Mouse (Mus musculus): ENCODE measurements around the gene Tet3. TPM values are rescaled to one million over a fixed set of nuclear protein-coding genes. Genes with fewer than 3 reads are reported as not detected.

Tet3 gene
- 30.8 and 34.8 TPM in 2 replicates for total RNA-seq (2014; rRNA removed)
- 38.0 and 41.9 TPM in 2 replicates for polyA plus RNA-seq (2015; fragmentation: Nextera tagmentation; extraction: Ambion mirVana)

GRCm38 (mm10) chr6:83459034-83459644, at the start of gene Tet3:
Gene Tet3, minus strand, starts transcription at chr6:83459084.
- no peak for ATAC-seq
- H3K27me3 ChIP-seq (ENCODE audit: insufficient read depth, low read length), result no peaks in the 10 kb centered on the region
- H3K9me3 ChIP-seq (ENCODE audit: low read length), result no peaks in the 10 kb centered on the region
- no peak for DNase-seq (ENCODE audit: low spot score)
- 87% methylated on average over 4 of the region's 4 CpGs for WGBS
- no peak within 1 kb of the TSS for H3K4me2 ChIP-seq (ENCODE audit: low read depth, low read length)
- no peaks in the 10 kb centered on the region for H3K36me3 ChIP-seq (ENCODE audit: insufficient read depth, low read length)
- no peak within 1 kb of the TSS for H3K4me3 ChIP-seq (ENCODE audit: low read length)
- H3K27ac ChIP-seq, result no peak within 1 kb of the TSS
- TF ChIP-seq CTCF (IDR thresholded peaks at IDR 0.05; ENCODE audit: low read depth), result no peak
- no peak within 1 kb of the TSS for H3K9ac ChIP-seq (replicated peaks; ENCODE audit: low read length)
- H3K4me1 ChIP-seq (ENCODE audit: insufficient read depth, low read length), result peaks cover 15% of the 10 kb centered on the region

DNA sequence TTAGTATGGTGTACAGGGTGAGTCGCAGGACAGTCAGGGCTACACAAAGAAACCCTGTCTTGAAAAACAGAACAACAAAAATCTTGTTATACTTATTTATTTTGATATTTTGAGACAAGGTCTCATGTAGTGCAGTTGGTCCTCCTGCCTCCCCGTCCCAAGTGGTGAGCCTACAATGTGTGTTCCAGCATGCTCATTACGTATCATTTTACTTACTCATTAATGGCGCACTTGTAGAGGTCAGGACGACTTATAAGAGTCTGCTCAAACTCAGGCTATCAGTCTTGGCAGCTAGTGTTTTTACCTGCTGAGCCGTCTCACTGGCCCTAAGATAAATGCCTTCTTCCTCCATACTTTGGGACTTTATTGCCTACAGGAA, 48.3 kb upstream of the Tet3 start:
- 33% methylated on average over 6 of the region's 6 CpGs for WGBS
- Histone ChIP-seq H3K27ac (peak overlapping the region; percentile 94), H3K4me1 (ENCODE audit: insufficient read depth, low read length) (peaks cover 6% of the 10 kb centered on the region; the same call in 1 of the 2 replicates), H3K9me3 (ENCODE audit: low read length) (no peaks in the 10 kb centered on the region), H3K4me2 (ENCODE audit: low read depth, low read length) (peak overlapping the region; percentile 64), H3K36me3 (ENCODE audit: insufficient read depth, low read length) (no peaks in the 10 kb centered on the region), H3K4me3 (ENCODE audit: low read length) (peak overlapping the region; percentile 54), H3K27me3 (ENCODE audit: insufficient read depth, low read length) (no peaks in the 10 kb centered on the region), H3K9ac (replicated peaks; ENCODE audit: low read length) (peak overlapping the region; percentile 75)
- ATAC-seq, result no peak
- DNase-seq (ENCODE audit: low spot score), result no peak
- TF ChIP-seq CTCF (IDR thresholded peaks at IDR 0.05; ENCODE audit: low read depth), result no peak

DNA sequence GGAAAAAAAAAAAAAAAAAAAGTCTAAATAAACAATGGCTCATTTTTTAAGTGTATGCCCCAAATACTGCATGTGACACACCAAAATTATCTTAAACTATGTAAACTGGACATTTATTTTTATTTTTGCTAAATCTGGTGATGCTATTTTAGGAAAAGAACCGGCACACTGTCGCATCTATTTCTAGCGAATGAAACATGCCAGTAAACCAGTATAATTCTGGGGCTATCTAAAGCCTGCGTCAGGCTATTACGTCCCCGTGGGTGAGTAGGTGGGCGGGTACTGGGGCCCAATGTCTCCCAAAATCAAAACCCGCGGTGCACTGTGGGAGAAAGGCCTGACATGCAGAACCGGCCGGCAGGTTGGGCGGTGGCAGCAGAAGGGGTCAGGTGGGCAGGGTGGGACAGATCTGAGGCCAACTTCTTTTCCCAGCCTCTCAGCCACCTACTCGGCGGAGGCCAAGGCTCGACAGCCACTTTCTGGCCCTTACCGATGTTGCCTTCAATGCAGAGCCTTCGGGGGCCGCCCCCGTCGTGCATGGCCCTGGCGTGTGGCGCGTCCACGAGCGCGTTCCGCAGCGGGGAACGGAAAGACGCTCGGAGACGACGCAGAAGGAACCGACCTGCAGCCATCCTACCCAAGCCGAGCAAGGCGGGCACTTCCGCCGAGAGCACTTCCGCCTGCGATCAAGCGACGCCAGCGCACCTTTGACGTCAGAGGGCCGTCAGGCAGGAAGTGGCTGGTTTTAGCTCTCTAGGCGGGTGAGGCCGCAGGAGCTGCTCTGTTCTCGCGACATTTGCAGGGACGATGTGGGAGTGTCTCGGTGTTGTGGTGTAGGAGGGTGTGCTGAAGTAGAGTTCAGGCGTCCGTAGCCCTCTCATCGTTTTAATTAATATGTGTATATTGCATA, 47.6 kb upstream of the Tet3 start, which contains the start of gene Dguok:
TSS of gene Dguok (minus strand) at position 712 of the 910 bp plus-strand sequence.
- Histone ChIP-seq H3K27me3 (ENCODE audit: insufficient read depth, low read length) (no peaks in the 10 kb centered on the region), H3K4me3 (ENCODE audit: low read length) (peak within 1 kb of the TSS; percentile 54), H3K4me2 (ENCODE audit: low read depth, low read length) (peak within 1 kb of the TSS; percentile 64), H3K27ac (peak within 1 kb of the TSS; percentile 94), H3K9ac (replicated peaks; ENCODE audit: low read length) (peak within 1 kb of the TSS; percentile 75), H3K4me1 (ENCODE audit: insufficient read depth, low read length) (peaks cover 6% of the 10 kb centered on the region; the same call in 1 of the 2 replicates), H3K36me3 (ENCODE audit: insufficient read depth, low read length) (no peaks in the 10 kb centered on the region), H3K9me3 (ENCODE audit: low read length) (no peaks in the 10 kb centered on the region)
- peak; percentile 99 for DNase-seq (ENCODE audit: low spot score)
- TF ChIP-seq CTCF (IDR thresholded peaks at IDR 0.05; ENCODE audit: low read depth), result peak; percentile 24; the same call in 1 of the 2 replicates
- under 1% methylated on average over 54 of the region's 54 CpGs for WGBS
- ATAC-seq, result peak; percentile 98

GRCm38 (mm10) chr6:83505554-83505953, 46.7 kb upstream of the Tet3 start:
- no peak for TF ChIP-seq CTCF (IDR thresholded peaks at IDR 0.05; ENCODE audit: low read depth)

GRCm38 (mm10) chr6:83503361-83503760, 44.5 kb upstream of the Tet3 start:
- Histone ChIP-seq H3K27ac (no peak overlapping the region), H3K4me2 (ENCODE audit: low read depth, low read length) (no peak overlapping the region), H3K27me3 (ENCODE audit: insufficient read depth, low read length) (no peaks in the 10 kb centered on the region), H3K9ac (replicated peaks; ENCODE audit: low read length) (no peak overlapping the region), H3K4me1 (ENCODE audit: insufficient read depth, low read length) (peaks cover 6% of the 10 kb centered on the region; the same call in 1 of the 2 replicates), H3K4me3 (ENCODE audit: low read length) (no peak overlapping the region), H3K36me3 (ENCODE audit: insufficient read depth, low read length) (no peaks in the 10 kb centered on the region), H3K9me3 (ENCODE audit: low read length) (no peaks in the 10 kb centered on the region)
- WGBS, result 88% methylated on average over 3 of the region's 3 CpGs
- TF ChIP-seq CTCF (IDR thresholded peaks at IDR 0.05; ENCODE audit: low read depth), result no peak
- DNase-seq (ENCODE audit: low spot score) (no peak), ATAC-seq (no peak)

More at GRCm38 (mm10) chr6:83505554-83505953, 46.7 kb upstream of the Tet3 start:
- H3K36me3 ChIP-seq (ENCODE audit: insufficient read depth, low read length), result no peaks in the 10 kb centered on the region
- peak overlapping the region; percentile 54 for H3K4me3 ChIP-seq (ENCODE audit: low read length)
- no peaks in the 10 kb centered on the region for H3K27me3 ChIP-seq (ENCODE audit: insufficient read depth, low read length)
- H3K4me1 ChIP-seq (ENCODE audit: insufficient read depth, low read length), result peaks cover 6% of the 10 kb centered on the region; the same call in 1 of the 2 replicates
- WGBS, result 92% methylated on average over 4 of the region's 4 CpGs
- H3K9ac ChIP-seq (replicated peaks; ENCODE audit: low read length), result peak overlapping the region; percentile 75; the same call in 1 of the 2 replicates
- DNase-seq (ENCODE audit: low spot score) (no peak), ATAC-seq (no peak)
- H3K27ac ChIP-seq, result peak overlapping the region; percentile 94
- no peaks in the 10 kb centered on the region for H3K9me3 ChIP-seq (ENCODE audit: low read length)
- H3K4me2 ChIP-seq (ENCODE audit: low read depth, low read length), result peak overlapping the region; percentile 64

DNA sequence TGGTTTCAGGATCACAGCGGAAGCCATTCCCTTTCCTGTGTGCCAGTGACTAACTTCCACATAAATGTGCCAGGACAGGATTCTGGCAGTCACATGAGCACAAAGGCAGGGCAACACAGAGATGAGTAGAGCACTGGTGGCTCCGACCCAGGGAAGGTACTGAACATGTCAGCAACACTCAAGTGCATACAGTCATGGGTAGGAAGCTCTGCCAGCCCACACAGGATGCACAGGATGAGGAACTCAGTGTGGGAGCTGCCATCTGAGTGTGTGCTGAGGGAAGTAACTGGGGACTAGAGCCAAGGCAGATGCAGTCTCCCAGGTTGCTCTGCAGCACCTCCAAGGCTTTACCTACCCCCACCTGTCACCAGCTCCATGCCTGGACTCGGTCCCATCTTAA, 43.8 kb upstream of the Tet3 start:
- no peak for TF ChIP-seq CTCF (IDR thresholded peaks at IDR 0.05; ENCODE audit: low read depth)
- Histone ChIP-seq H3K4me3 (ENCODE audit: low read length) (no peak overlapping the region), H3K36me3 (ENCODE audit: insufficient read depth, low read length) (no peaks in the 10 kb centered on the region), H3K9me3 (ENCODE audit: low read length) (no peaks in the 10 kb centered on the region), H3K4me2 (ENCODE audit: low read depth, low read length) (no peak overlapping the region), H3K9ac (replicated peaks; ENCODE audit: low read length) (no peak overlapping the region), H3K4me1 (ENCODE audit: insufficient read depth, low read length) (peaks cover 6% of the 10 kb centered on the region; the same call in 1 of the 2 replicates), H3K27me3 (ENCODE audit: insufficient read depth, low read length) (no peaks in the 10 kb centered on the region), H3K27ac (no peak overlapping the region)
- no peak for ATAC-seq
- DNase-seq (ENCODE audit: low spot score), result no peak
- 84% methylated on average over 3 of the region's 3 CpGs for WGBS
